Mouse (Mus musculus) heart, adult 2 months (tissue): ENCODE data around the gene Ehbp1l1. TPM values are rescaled to one million over a fixed set of nuclear protein-coding genes. Genes with fewer than 3 reads are reported as not detected.
A peak's percentile ranks its signal among the peaks of the same experiment; 100 is the strongest.

ENCODE experiments used
- DNase-seq, 2 experiments: peaks; one replicate each; pipeline ENCODE4 v3.0.0; 2021
- H3K27ac ChIP-seq: fragments of 200-600 bp; 2 replicates; pipeline ENCODE4 v1.8.1; 2022
- H3K27me3 ChIP-seq: fragments of 200-500 bp; 2 replicates; pipeline ENCODE4 v1.6.1; 2012; ENCODE audit warnings: mild to moderate bottlenecking, low read length, inconsistent platforms, mixed read lengths; ENCODE audit not compliant: control insufficient read depth, insufficient read depth
- H3K36me3 ChIP-seq: fragments of 200-500 bp; 2 replicates; pipeline ENCODE4 v1.6.1; 2012; ENCODE audit warnings: low read length, inconsistent platforms; ENCODE audit not compliant: control insufficient read depth, insufficient read depth
- H3K4me1 ChIP-seq: fragments of 200-500 bp; 2 replicates; pipeline ENCODE4 v1.6.1; 2011; ENCODE audit warnings: low read length; ENCODE audit not compliant: control insufficient read depth, insufficient read depth
- H3K4me3 ChIP-seq: fragments of 200-600 bp; 2 replicates; pipeline ENCODE4 v1.8.1; 2022
- H3K79me2 ChIP-seq: fragments of 200-500 bp; replicated peaks from 2 replicates; pipeline ENCODE4 v1.6.1; 2012; ENCODE audit warnings: mild to moderate bottlenecking, inconsistent platforms, low read length, moderate library complexity, mixed read lengths; ENCODE audit not compliant: control insufficient read depth, insufficient read depth
- H3K9ac ChIP-seq: fragments of 200-500 bp; 2 replicates; pipeline ENCODE4 v1.6.1; 2012; ENCODE audit warnings: low read depth, mild to moderate bottlenecking, control low read depth, inconsistent platforms, low read length, mixed read lengths
- CTCF ChIP-seq: fragments of 200-600 bp; IDR thresholded peaks from 2 replicates; pipeline ENCODE4 v1.8.1; 2022; ENCODE audit warnings: antibody characterized with exemption, mild to moderate bottlenecking, moderate library complexity
- EP300 ChIP-seq: fragments of 200-500 bp; IDR thresholded peaks from 2 replicates; pipeline ENCODE4 v1.6.1; 2011; ENCODE audit warnings: low read depth, low read length, control low read depth; ENCODE audit not compliant: insufficient read depth
- POLR2A ChIP-seq: fragments of 200-500 bp; IDR thresholded peaks from 2 replicates; pipeline ENCODE4 v1.6.1; 2011; ENCODE audit warnings: mild to moderate bottlenecking, low read depth, low read length, control low read depth; ENCODE audit not compliant: insufficient read depth
- WGBS: fragments of 180-500 bp; shearing (Covaris S2); methylation state at CpG from one replicate; pipeline ENCODE4 v1.1.7; 2018; 5-methylcytosine and 5-hydroxymethylcytosine counted together
- intact Hi-C: fragments of 180-260 bp; cut with DNase I; formaldehyde crosslinking; loops from one replicate; pipeline ENCODE4 v1.15.1; 2025
- polyA plus RNA-seq: library from polyadenylated mRNA; depleted of rRNA; stranded (reverse); fragments of >200 nt; gene quantifications from 2 replicates; pipeline ENCODE4 v1.2.3, GENCODE M21; 2012
- total RNA-seq, 2 experiments: library from RNA; stranded (reverse); gene quantifications; 2 replicates each; pipeline ENCODE4 v1.2.3; 2021

Ehbp1l1 gene
- total and polyA plus RNA-seq, 3 experiments = 100 to 137 (median 128) TPM

DNA sequence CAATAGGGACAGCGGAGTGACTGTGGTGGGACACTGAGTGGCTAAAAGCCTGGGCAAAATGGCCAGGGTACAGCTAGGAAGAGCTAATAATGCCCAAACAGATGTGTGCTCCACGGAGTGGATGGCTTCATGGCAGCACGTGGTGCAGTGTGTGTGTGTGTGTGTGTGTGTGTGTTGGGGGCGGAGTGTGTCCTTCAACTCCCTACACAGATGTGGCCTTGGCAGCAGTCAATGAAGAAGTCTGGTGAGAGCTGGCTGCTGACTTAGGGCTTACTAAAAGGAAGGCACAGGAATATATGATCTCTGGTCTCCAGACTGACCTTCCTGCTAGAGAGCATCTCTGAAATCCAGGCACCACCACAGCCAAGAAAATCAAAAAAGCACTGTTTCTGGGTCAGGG is 57.7 kb downstream of the Ehbp1l1 start:
- WGBS = 78% methylated on average over 4 of the region's 4 CpGs
- intact Hi-C loops = no loop called here

DNA sequence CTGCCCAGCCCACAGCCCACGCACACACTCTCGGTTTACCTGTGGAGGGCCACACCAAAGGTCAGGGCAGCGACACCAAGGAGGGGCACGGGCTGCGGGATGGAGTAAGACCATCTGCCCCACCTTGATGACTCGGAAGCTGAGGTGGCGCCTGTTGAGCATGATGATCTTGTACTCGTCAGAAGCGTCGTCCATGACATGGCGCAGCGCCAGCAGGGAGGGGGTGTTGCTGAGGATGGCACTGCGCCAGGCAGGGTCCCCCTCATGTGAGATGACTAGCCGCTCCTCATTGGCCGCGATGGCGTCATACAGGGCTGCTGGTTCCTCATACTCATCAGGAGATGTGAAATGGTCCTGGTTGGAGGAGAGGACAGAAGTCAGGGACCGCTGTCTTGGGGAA is 59.7 kb downstream of the Ehbp1l1 start:
- intact Hi-C loops = no loop called here
- Histone ChIP-seq H3K4me1 (peaks cover 10% of the 10 kb centered on the region), H3K79me2 (no peaks in the 10 kb centered on the region), H3K4me3 (no peak overlapping the region), H3K36me3 (no peaks in the 10 kb centered on the region), H3K27ac (no peak overlapping the region), H3K9ac (no peak overlapping the region), H3K27me3 (no peaks in the 10 kb centered on the region)
- no peak for DNase-seq
- TF ChIP-seq CTCF (no peak), EP300 (no peak), POLR2A (no peak)
- 90% methylated on average over 18 of the region's 18 CpGs for WGBS

More for the DNA sequence above, 57.7 kb downstream of the Ehbp1l1 start:
- H3K27me3 ChIP-seq = no peaks in the 10 kb centered on the region
- no peak overlapping the region for H3K9ac ChIP-seq
- H3K27ac ChIP-seq = no peak overlapping the region
- H3K4me1 ChIP-seq = peaks cover 3% of the 10 kb centered on the region; the same call in 1 of the 2 replicates
- H3K4me3 ChIP-seq = no peak overlapping the region
- H3K36me3 ChIP-seq = no peaks in the 10 kb centered on the region
- H3K79me2 ChIP-seq = no peaks in the 10 kb centered on the region
- TF ChIP-seq EP300 (no peak), POLR2A (no peak), CTCF (no peak)
- no peak for DNase-seq

DNA sequence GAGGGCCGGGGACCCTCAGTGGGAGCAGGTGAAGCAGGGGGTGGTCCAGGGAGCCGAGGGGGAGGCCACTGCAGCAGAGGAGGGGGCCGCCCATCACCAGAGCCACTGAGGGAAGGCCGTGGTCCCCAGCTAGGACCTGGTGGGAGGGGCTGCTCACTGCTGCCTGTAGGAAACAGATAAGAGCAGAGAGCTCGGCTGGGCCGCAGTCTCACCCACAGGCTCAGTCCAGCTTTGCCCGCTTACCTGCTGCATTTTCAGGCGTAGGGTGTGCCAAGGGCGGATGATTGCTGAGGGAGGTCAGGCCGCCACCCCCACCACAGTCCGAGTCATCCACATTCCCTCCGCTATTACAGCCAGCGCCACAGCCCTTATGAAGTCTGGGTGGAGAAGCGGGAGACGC is 60.7 kb downstream of the Ehbp1l1 start:
- Histone ChIP-seq H3K27ac (no peak overlapping the region), H3K9ac (no peak overlapping the region), H3K79me2 (0 out of 2 replicates have a peak, but pooled peaks cover 2% of the 10 kb centered on the region), H3K4me1 (peaks cover 10% of the 10 kb centered on the region), H3K4me3 (no peak overlapping the region), H3K27me3 (no peaks in the 10 kb centered on the region), H3K36me3 (no peaks in the 10 kb centered on the region)
- WGBS = 83% methylated on average over 15 of the region's 15 CpGs
- TF ChIP-seq CTCF (no peak), EP300 (no peak), POLR2A (no peak)
- DNase-seq = no peak
- intact Hi-C loops = no loop called here

DNA sequence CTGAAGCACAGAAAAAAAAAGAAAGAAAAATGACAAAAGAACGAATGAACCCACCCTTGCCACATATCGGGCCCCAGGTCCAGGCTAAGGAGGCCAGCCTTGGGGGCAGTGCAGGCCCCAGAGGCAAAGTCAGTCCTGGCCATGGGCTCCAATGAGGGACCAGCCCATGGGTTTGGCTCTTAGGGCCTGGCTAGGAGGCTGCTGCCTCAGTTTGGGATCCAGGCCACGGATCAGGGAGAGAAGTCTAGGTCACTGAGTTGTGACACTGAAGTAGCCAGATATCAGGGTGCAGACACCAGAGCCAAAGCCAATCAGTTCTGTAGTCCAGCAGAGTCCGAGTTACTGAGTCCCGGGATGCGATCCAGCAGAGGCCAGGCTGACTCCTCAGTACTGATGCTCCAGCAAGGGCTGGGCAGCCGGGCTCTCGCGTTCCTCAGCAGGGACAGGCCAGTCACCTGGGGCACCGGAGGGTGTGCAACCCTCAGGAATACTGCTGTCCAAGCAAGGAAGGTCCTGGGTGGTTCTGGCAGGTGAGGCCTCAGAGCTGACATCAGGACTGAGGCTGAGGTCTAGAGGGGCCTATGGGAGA is 61.4 kb downstream of the Ehbp1l1 start:
- Histone ChIP-seq H3K79me2 (0 out of 2 replicates have a peak, but pooled peaks cover 2% of the 10 kb centered on the region), H3K9ac (no peak overlapping the region), H3K27me3 (no peaks in the 10 kb centered on the region), H3K27ac (no peak overlapping the region), H3K36me3 (no peaks in the 10 kb centered on the region), H3K4me1 (peaks cover 10% of the 10 kb centered on the region), H3K4me3 (no peak overlapping the region)
- intact Hi-C loops = no loop called here
- TF ChIP-seq POLR2A = no peak
- WGBS = 93% methylated on average over 10 of the region's 10 CpGs
- no peak for DNase-seq

DNA sequence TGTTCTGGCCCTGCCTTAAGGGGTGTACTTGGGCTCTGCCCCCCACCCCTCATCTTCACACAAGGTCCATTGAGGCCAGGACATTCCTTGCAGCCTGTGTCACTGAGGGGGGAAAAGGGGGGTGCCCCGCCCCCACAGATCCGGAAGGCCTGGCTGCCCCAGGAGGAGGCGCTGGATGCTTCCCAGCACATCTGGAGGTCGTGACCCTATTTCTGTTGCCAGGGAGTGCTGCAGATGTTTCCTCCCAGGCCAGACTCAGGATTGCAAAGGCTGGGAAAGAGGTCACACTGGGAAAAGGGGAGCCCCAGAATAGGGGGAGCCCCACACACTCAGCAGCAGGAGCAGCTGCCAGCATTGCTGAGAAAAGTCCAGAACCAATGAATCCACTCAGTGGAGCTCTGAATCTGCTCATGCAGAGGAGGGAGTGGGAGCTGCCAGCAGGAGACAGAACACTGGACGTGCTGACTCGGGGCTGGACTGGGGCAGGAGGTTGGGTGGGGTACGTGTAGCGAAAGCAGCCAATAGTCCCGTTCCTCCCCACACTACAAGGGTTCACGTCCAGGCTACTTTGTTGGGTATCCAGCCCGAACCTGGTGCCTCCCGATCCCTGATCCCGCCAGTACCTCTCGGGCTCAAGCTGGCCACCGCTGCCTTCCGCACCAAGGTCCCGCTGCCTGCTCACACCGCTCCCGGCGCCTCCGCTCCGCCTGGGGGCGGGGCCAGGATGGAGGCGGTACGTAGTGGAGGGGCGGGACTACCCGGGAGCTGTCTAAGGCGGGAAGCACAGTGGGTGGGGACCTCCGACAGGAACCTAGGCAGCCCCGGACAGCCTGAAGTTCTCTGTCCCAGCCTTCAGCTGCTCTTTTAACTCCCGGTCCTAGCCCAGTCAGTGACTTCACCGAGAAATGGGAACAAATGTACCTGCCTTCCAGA is 62.9 kb downstream of the Ehbp1l1 start, which contains the start of gene Sipa1:
TSS of gene Sipa1 (minus strand) at position 727 of the 933 bp plus-strand sequence.
- WGBS = 5% methylated on average over 32 of the region's 32 CpGs
- peak within 1 kb of the TSS; percentile 86 for H3K27ac ChIP-seq
- H3K4me1 ChIP-seq = peaks cover 10% of the 10 kb centered on the region
- intact Hi-C loops = loop anchor here (1.0 to 2.0 kb wide), 4 partner anchors 14 to 52 kb away; partner anchors contain the start of genes Kat5, Map3k11, Pcnx3 and Rela
- DNase-seq = peak; percentile 98
- H3K36me3 ChIP-seq = no peaks in the 10 kb centered on the region
- TF ChIP-seq EP300 = peak; percentile 74; the same call in 1 of the 2 replicates
- peak; percentile 15; the same call in 1 of the 2 replicates for TF ChIP-seq CTCF
- TF ChIP-seq POLR2A = peak; percentile 93
- H3K4me3 ChIP-seq = peak within 1 kb of the TSS; percentile 70
- H3K27me3 ChIP-seq = no peaks in the 10 kb centered on the region
- 0 out of 2 replicates have a peak, but pooled peaks cover 2% of the 10 kb centered on the region for H3K79me2 ChIP-seq
- H3K9ac ChIP-seq = peak within 1 kb of the TSS; percentile 67
